Mouse (Mus musculus): Measurements from ENCODE around the gene Sult2b1.
A peak's percentile ranks its signal among the peaks of the same experiment; 100 is the strongest.

Gene Sult2b1

DNA sequence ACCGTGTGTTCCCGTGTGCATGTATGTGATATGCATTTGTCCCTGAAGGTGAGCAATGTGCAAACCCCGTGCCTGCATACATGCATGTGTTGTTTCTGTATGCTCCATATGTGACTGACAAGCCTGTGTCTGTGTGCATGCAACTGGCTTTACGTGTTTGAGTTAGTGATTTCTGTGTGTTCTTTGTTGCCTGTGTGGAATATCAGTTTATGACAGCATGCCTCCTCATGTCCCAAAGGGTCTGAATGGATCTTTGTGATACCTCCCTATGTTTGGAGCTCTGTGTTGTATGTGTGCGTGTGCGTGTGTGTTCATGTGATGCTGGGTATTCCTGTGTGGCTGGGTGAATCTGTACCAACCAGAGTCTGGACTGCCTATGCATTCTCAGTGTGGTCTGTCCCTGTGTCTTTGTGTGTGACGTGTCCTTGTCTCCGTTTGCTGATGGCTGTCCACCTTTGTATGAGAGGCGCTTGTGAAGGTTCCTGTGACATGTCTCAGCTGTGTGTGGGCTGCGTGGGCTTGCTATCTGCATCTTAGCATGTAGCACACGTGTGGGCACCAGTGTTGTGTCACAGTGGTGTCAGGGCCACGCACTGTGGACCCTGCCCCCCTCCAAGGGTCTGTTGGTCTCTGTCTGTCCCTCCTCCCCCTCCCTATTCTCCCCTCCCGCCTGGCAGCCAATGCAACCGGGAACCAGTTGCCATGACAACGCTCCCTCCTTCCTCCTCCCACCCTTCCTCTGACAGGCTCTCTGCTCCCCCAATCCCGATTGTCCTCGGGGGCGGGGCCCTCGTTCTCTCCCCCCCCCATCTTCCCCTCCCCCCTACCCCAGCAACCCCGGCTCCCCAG is at the start of gene Sult2b1:
Gene Sult2b1, minus strand, starts transcription at position 146 of the 849 bp plus-strand sequence.
- DNase-seq (ENCODE audit: low spot score in 2 of 2), result peak; percentile 85 to 88

- no peak for DNase-seq (ENCODE audit: low spot score in 2 of 2)
Observed at GRCm38 (mm10) chr7:45833924-45834323, 49.5 kb upstream of the Sult2b1 start.

GRCm38 (mm10) chr7:45833148-45833790 is 48.8 kb upstream of the Sult2b1 start:
- DNase-seq (ENCODE audit: low spot score in 2 of 2), result no peak

- no peak for DNase-seq (ENCODE audit: low spot score in 2 of 2)
Observed at GRCm38 (mm10) chr7:45832428-45832827, 48.0 kb upstream of the Sult2b1 start.

DNA sequence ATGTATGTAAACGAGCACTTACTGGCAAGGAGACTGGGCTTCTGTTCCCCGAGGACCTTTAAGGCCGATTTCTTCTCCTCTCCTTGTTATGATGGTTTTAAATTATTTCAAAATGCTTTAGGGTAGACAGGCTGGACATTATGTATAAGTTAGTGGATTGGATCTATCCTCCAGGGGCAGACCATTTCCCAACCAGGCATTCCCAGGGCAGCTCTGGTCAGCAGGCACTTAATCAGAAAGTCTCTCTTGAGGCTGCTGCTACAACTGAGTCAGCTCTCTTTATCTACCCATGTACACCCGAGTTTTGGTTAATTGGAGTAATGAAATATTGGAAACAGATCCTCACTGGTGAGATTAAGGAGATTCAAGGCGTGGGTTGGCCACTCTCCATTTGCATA is 46.7 kb upstream of the Sult2b1 start:
- DNase-seq (ENCODE audit: low spot score in 2 of 2), result no peak

DNA sequence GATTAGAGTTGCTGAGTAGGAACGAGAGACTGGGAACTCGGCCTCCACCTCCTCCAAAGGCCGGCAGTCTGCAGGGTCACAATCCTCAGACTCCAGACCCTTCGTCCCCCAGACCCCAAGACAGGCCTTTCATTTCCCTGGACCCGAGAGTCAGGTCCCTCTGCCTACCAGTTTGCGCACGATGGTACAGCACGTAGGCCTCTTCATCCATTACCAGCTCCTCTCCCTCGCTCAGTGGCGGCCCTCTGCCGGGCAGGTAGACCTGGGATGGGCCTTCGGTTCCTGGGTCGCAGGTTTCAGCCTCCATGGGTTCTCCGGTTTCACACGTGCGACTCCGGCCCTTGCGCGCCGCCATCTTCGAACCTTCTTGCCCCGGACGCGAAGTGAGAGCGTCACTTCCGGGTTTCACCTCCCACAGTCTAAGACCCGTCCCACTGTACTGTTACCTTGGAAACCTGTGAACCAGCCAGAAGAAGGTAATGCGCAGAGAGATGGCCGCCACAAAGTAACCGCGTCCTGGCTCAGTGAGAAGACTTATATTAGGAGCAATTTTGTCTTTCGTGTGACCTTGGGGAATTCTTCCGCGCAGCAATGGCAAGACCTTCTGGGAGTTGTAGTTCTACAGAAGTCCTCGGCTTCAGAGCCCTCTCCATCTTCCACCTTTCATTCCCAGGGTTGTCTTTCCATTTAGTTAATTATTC is 46.1 kb upstream of the Sult2b1 start, which contains the start of gene Grwd1:
Gene Grwd1, minus strand, starts transcription at position 518 of the 701 bp plus-strand sequence.
- DNase-seq (ENCODE audit: low spot score in 2 of 2), result peak; percentile 79 to 82

GRCm38 (mm10) chr7:45826631-45827030 is 42.2 kb upstream of the Sult2b1 start:
- no peak for DNase-seq (ENCODE audit: low spot score in 2 of 2)

GRCm38 (mm10) chr7:45824598-45824997 is 40.1 kb upstream of the Sult2b1 start, which contains the start of gene Kcnj14:
Gene Kcnj14, minus strand, starts transcription at chr7:45824782.
- DNase-seq (ENCODE audit: low spot score in 2 of 2), result no peak

- no peak for DNase-seq (ENCODE audit: low spot score in 2 of 2)
Observed at GRCm38 (mm10) chr7:45820913-45821312, 36.4 kb upstream of the Sult2b1 start.

DNA sequence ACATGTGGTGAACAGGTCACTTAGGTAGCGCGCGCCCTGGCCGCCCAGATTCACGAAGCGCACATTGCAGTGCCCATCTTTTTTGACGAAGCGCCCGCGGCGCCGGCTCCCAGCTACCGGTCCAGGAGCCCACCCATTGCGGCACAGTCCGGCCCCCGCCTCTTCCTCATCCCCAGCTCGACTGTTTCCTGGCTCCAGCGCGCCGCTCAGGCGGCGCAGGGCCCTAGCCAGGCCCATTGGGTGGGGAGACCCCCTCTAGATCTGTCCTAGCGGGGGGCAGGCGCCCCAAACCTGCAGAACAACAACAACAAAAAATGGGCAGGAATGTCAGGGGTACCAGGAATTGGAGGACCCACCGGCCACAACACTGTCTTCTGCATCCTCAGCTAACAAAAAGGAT is 35.4 kb upstream of the Sult2b1 start:
- DNase-seq (ENCODE audit: low spot score in 2 of 2), result no peak

DNA sequence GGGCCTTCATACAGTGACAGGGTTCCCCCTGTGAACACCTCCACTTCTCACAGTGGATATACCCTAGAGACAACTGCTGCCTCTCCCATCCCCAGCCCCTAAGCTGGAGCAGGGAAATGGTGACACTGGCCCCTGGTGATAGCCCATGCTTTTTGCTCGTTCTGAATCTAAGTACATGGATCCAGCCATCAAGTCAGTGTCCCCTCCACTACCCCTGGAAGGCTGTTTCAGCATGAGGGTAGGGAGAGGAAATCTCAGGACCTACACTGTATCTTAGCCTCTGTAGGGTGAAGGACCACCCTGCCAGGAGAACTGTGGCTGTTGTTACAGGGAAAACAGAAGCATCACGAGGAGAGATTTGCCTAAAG is 31.5 kb upstream of the Sult2b1 start:
- no peak for DNase-seq (ENCODE audit: low spot score in 2 of 2)

DNA sequence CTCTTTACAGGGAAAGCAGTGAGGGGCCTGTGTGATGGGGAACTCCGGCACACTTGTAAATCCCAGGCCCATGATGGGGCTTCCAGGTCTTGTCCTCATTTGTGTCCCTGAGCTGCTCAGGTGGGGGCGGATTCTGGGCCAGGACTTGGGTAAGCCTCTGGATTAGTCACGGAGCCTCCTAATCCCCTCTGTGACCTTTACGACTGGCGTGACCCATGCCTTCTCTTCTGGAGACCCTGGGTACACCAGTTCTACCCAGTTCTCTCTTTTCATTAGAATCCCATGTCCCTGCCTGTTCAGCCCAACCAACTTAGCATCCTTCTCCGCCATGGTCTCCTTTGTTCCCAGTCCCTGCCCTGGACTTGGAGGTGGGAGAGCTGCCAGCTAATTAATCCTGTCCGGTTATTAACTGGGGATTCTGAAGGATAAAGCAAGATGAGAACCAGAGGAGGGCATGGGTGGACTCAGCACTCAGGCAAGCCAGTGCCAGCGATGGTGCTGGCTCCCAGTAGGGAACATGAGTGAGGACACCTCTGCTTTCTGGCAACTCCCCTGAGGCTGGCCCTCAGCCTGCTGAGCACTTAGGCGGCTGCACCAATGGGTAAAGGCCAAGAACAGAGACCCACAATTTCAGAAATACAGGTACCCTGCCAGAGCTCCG is 31.0 kb upstream of the Sult2b1 start:
- peak in 1 of 2 experiments; percentile 27 for DNase-seq (ENCODE audit: low spot score in 2 of 2)

GRCm38 (mm10) chr7:45814841-45815240 is 30.4 kb upstream of the Sult2b1 start:
- no peak for DNase-seq (ENCODE audit: low spot score in 2 of 2)

- peak; percentile 98 to 100 for DNase-seq (ENCODE audit: low spot score in 2 of 2)
Observed at GRCm38 (mm10) chr7:45813787-45814779, 29.6 kb upstream of the Sult2b1 start, which contains the start of gene Cyth2. Gene Cyth2, minus strand, starts transcription at chr7:45814581.

DNA sequence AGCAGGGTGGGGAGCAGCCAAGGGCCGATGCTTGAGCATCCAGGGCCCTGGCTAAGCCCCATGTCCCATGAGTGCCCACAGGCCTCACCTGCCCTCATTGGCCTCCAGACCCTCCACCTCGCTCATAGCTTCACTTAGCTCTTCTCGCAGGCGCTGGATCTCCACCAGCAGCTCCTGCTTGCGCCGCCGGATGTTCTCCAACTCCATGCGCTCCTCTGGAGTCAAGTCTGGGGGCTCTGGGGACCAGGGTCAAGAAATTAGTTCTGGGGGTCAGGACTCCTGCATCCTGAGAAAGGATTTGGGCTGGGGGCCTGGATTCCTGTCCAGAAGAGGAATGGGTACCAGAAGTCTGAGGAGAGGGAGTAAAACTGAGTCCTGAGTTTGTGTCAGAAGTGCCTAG is 28.5 kb upstream of the Sult2b1 start:
- peak in 1 of 2 experiments; percentile 16 for DNase-seq (ENCODE audit: low spot score in 2 of 2)

GRCm38 (mm10) chr7:45809276-45810075 is 25.0 kb upstream of the Sult2b1 start:
- no peak for DNase-seq (ENCODE audit: low spot score in 2 of 2)

DNA sequence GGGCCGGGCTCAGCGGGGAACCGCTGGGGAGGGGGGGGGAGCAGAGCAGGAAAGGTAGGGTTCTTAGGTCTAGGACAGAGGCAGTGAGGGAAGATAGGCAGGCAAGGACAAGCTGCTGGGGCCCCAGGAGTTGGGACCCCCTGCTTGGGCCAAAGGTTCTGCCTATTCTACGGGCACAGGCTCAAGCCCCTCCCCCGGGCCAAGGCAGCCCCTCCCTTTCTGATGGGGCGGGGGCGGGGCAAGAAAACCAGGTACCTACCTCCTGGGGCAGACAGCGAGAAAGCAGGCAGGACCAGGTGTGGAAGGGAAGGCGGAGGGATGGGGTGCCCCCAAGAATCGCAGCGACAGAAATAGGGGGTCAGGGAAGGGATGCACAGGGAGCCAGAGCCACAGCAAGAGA is 24.0 kb upstream of the Sult2b1 start:
- DNase-seq (ENCODE audit: low spot score in 2 of 2), result no peak

DNA sequence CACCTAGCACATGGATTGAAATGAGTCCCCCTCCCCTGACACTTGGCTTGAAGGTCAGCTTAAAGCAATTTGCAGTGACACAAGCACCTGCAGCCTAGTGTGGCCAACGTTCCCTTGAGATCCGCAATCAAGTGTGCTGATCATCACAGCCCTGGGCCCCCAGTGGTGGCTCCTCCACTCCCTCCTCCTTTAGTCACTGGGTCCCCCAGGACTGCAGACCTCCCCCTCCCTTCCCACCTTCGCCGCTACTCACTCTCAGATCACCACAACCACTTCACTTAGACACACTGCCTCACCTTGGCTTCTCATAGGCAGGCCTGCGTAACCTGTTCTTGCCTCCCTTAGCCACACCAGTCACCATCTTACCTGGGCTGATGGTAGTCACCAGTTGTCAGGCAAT is 21.5 kb upstream of the Sult2b1 start:
- peak in 1 of 2 experiments; percentile 10 for DNase-seq (ENCODE audit: low spot score in 2 of 2)

GRCm38 (mm10) chr7:45802551-45802950 is 18.1 kb upstream of the Sult2b1 start:
- no peak for DNase-seq (ENCODE audit: low spot score in 2 of 2)

DNA sequence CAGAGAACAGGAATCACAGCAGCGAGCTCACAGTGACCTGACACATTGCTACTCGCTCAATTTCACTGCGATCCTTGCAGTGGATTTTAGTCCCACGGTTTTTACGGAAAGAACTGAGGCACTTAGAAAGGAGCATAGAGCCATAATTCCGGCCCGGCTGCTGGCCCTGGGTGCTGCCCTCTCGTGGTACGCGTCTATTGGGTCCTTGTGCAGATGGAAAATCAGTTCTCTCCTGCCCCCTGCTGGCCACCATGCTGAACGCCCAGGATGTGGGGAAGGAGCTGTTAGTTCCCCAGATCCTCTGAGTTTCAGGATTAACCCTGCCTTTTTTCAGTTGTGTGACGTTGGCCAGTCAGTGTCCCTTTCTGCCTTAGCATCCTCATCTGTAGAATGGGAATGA is 16.9 kb upstream of the Sult2b1 start:
- peak; percentile 81 to 88 for DNase-seq (ENCODE audit: low spot score in 2 of 2)
